Mouse (Mus musculus) liver, embryonic 13.5 days (tissue): ENCODE results near the gene Pakap. TPM values are rescaled to one million over a fixed set of nuclear protein-coding genes. Genes with fewer than 3 reads are reported as not detected.
A peak's percentile ranks its signal among the peaks of the same experiment; 100 is the strongest.

Experiments
- ATAC-seq: fragments of 200-750 bp; cut with Nextera tagmentation; 2 replicates; pipeline ENCODE4 v1.8.0; 2017; ENCODE audit warnings: low read depth, mild to moderate bottlenecking, moderate number of reproducible peaks, moderate library complexity
- DNase-seq: peaks from one replicate; pipeline ENCODE4 v3.0.0; 2022
- H3K27ac ChIP-seq: fragments of 300-500 bp; sonication (generic); 2 replicates; pipeline ENCODE4 v1.5.1; 2015; ENCODE audit warnings: moderate library complexity, mild to moderate bottlenecking, inconsistent platforms
- H3K27me3 ChIP-seq: fragments of 300-500 bp; sonication (generic); 2 replicates; pipeline ENCODE4 v1.6.1; 2015; ENCODE audit warnings: mild to moderate bottlenecking, inconsistent platforms
- H3K36me3 ChIP-seq: fragments of 300-500 bp; sonication (generic); 2 replicates; pipeline ENCODE4 v1.6.1; 2015; ENCODE audit warnings: mild to moderate bottlenecking, inconsistent platforms
- H3K4me1 ChIP-seq: fragments of 300-500 bp; sonication (generic); replicated peaks from 2 replicates; pipeline ENCODE4 v1.6.1; 2015; ENCODE audit warnings: inconsistent platforms
- H3K4me2 ChIP-seq: fragments of 300-500 bp; sonication (generic); 2 replicates; pipeline ENCODE4 v1.6.1; 2015; ENCODE audit warnings: inconsistent platforms, mild to moderate bottlenecking, moderate library complexity
- H3K4me3 ChIP-seq: fragments of 300-500 bp; sonication (generic); replicated peaks from 2 replicates; pipeline ENCODE4 v1.5.1; 2015; ENCODE audit warnings: mild to moderate bottlenecking, inconsistent platforms
- H3K9ac ChIP-seq: fragments of 300-500 bp; sonication (generic); 2 replicates; pipeline ENCODE4 v1.6.1; 2015; ENCODE audit warnings: mild to moderate bottlenecking, inconsistent platforms
- H3K9me3 ChIP-seq: fragments of 300-500 bp; sonication (generic); replicated peaks from 2 replicates; pipeline ENCODE4 v1.6.1; 2016; ENCODE audit warnings: inconsistent platforms
- WGBS: fragments of 180-500 bp; shearing (Covaris S2); methylation state at CpG from one replicate; pipeline ENCODE4 v1.1.7; 2015; ENCODE audit not compliant: insufficient replicate concordance; 5-methylcytosine and 5-hydroxymethylcytosine counted together
- polyA plus RNA-seq: library from polyadenylated mRNA; unstranded; fragments of >200 nt; fragmentation: Nextera tagmentation; extraction: Ambion mirVana; gene quantifications from 2 replicates; pipeline ENCODE4 v1.2.1, GENCODE M21; 2015

The Pakap gene
- polyA plus RNA-seq, 1 experiment from 2014 or later = 1.2 TPM

GRCm38 (mm10) chr4:57829740-57830139, 261.8 kb downstream of the Pakap start:
- DNase-seq (no peak), ATAC-seq (no peak)
- Histone ChIP-seq H3K4me2 (no peak overlapping the region), H3K9me3 (no peaks in the 10 kb centered on the region), H3K27ac (no peak overlapping the region), H3K9ac (no peak overlapping the region), H3K36me3 (no peaks in the 10 kb centered on the region), H3K4me1 (peaks cover 4% of the 10 kb centered on the region; the same call in 1 of the 2 replicates), H3K27me3 (no peaks in the 10 kb centered on the region), H3K4me3 (no peak overlapping the region)
- WGBS = 70% methylated on average over 3 of the region's 3 CpGs

GRCm38 (mm10) chr4:57832318-57832717, 264.3 kb downstream of the Pakap start:
- ATAC-seq = no peak
- no peaks in the 10 kb centered on the region for H3K9me3 ChIP-seq

GRCm38 (mm10) chr4:57833060-57833459, 265.1 kb downstream of the Pakap start:
- Histone ChIP-seq H3K9ac (no peak overlapping the region), H3K4me3 (no peak overlapping the region), H3K27ac (no peak overlapping the region), H3K27me3 (no peaks in the 10 kb centered on the region), H3K9me3 (no peaks in the 10 kb centered on the region), H3K36me3 (no peaks in the 10 kb centered on the region), H3K4me1 (peaks cover 4% of the 10 kb centered on the region; the same call in 1 of the 2 replicates), H3K4me2 (no peak overlapping the region)
- ATAC-seq (no peak), DNase-seq (no peak)
- WGBS = 41% methylated on average over 4 of the region's 4 CpGs

More at GRCm38 (mm10) chr4:57832318-57832717, 264.3 kb downstream of the Pakap start:
- WGBS = 44% methylated on average over 7 of the region's 7 CpGs
- DNase-seq = no peak
- Histone ChIP-seq H3K4me3 (no peak overlapping the region), H3K27me3 (no peaks in the 10 kb centered on the region), H3K4me1 (peaks cover 4% of the 10 kb centered on the region; the same call in 1 of the 2 replicates), H3K36me3 (no peaks in the 10 kb centered on the region), H3K9ac (no peak overlapping the region), H3K27ac (no peak overlapping the region), H3K4me2 (no peak overlapping the region)

- 45% methylated on average over 4 of the region's 4 CpGs for WGBS
- no peaks in the 10 kb centered on the region for H3K27me3 ChIP-seq
- no peak overlapping the region for H3K4me3 ChIP-seq
- H3K27ac ChIP-seq = no peak overlapping the region
- ATAC-seq (no peak), DNase-seq (no peak)
- no peak overlapping the region for H3K4me2 ChIP-seq
- peaks cover 4% of the 10 kb centered on the region for H3K4me1 ChIP-seq
- no peak overlapping the region for H3K9ac ChIP-seq
- no peaks in the 10 kb centered on the region for H3K36me3 ChIP-seq
- no peaks in the 10 kb centered on the region for H3K9me3 ChIP-seq
Measured at GRCm38 (mm10) chr4:57834141-57834540, 266.2 kb downstream of the Pakap start.

- Histone ChIP-seq H3K4me3 (no peak overlapping the region), H3K9ac (no peak overlapping the region), H3K36me3 (no peaks in the 10 kb centered on the region), H3K27me3 (no peaks in the 10 kb centered on the region), H3K9me3 (no peaks in the 10 kb centered on the region), H3K4me1 (peaks cover 4% of the 10 kb centered on the region), H3K27ac (no peak overlapping the region), H3K4me2 (no peak overlapping the region)
- 65% methylated on average over 9 of the region's 9 CpGs for WGBS
- DNase-seq (no peak), ATAC-seq (no peak)
Measured at GRCm38 (mm10) chr4:57837089-57837488, 269.1 kb downstream of the Pakap start.

- Histone ChIP-seq H3K4me2 (no peak overlapping the region), H3K27ac (no peak overlapping the region), H3K4me3 (no peak overlapping the region), H3K9ac (no peak overlapping the region), H3K27me3 (no peaks in the 10 kb centered on the region), H3K4me1 (no peaks in the 10 kb centered on the region; the same call in 1 of the 2 replicates), H3K36me3 (no peaks in the 10 kb centered on the region), H3K9me3 (no peaks in the 10 kb centered on the region)
- 35% methylated on average over 4 of the region's 4 CpGs for WGBS
- DNase-seq (no peak), ATAC-seq (no peak)
Measured at GRCm38 (mm10) chr4:57839343-57839742, 271.4 kb downstream of the Pakap start.

GRCm38 (mm10) chr4:57841911-57842310, 273.9 kb downstream of the Pakap start:
- no peak overlapping the region for H3K27ac ChIP-seq
- no peak for ATAC-seq
- peaks cover 4% of the 10 kb centered on the region; the same call in 1 of the 2 replicates for H3K4me1 ChIP-seq
- WGBS = 34% methylated on average over 1 of the region's 1 CpGs
- no peak overlapping the region for H3K9ac ChIP-seq
- no peaks in the 10 kb centered on the region for H3K27me3 ChIP-seq
- H3K36me3 ChIP-seq = no peaks in the 10 kb centered on the region
- H3K9me3 ChIP-seq = no peaks in the 10 kb centered on the region
- H3K4me3 ChIP-seq = no peak overlapping the region
- DNase-seq = no peak
- H3K4me2 ChIP-seq = no peak overlapping the region

- Histone ChIP-seq H3K36me3 (no peaks in the 10 kb centered on the region), H3K4me1 (peaks cover 7% of the 10 kb centered on the region), H3K4me3 (no peak overlapping the region), H3K27ac (no peak overlapping the region), H3K9me3 (no peaks in the 10 kb centered on the region), H3K9ac (no peak overlapping the region), H3K27me3 (no peaks in the 10 kb centered on the region), H3K4me2 (no peak overlapping the region)
- 60% methylated on average over 11 of the region's 11 CpGs for WGBS
- DNase-seq = no peak
- ATAC-seq = no peak
Measured at GRCm38 (mm10) chr4:57842472-57843305, 274.7 kb downstream of the Pakap start.

GRCm38 (mm10) chr4:57845031-57845431, 277.1 kb downstream of the Pakap start:
- Histone ChIP-seq H3K9ac (peak overlapping the region; percentile 31; the same call in 1 of the 2 replicates), H3K27ac (peak overlapping the region; percentile 51)

GRCm38 (mm10) chr4:57845541-57846210, 277.7 kb downstream of the Pakap start:
- Histone ChIP-seq H3K4me2 (peak overlapping the region; percentile 33), H3K27me3 (no peaks in the 10 kb centered on the region), H3K9me3 (no peaks in the 10 kb centered on the region), H3K27ac (peak overlapping the region; percentile 51), H3K9ac (peak overlapping the region; percentile 31; the same call in 1 of the 2 replicates), H3K4me1 (peaks cover 7% of the 10 kb centered on the region; the same call in 1 of the 2 replicates), H3K4me3 (peak overlapping the region; percentile 18), H3K36me3 (no peaks in the 10 kb centered on the region)
- ATAC-seq (no peak), DNase-seq (no peak)
- WGBS = 49% methylated on average over 12 of the region's 12 CpGs

More at GRCm38 (mm10) chr4:57845031-57845431, 277.1 kb downstream of the Pakap start:
- DNase-seq (no peak), ATAC-seq (peak; percentile 48; the same call in 1 of the 2 replicates)
- H3K4me2 ChIP-seq = peak overlapping the region; percentile 33
- WGBS = 32% methylated on average over 10 of the region's 10 CpGs
- H3K4me1 ChIP-seq = peaks cover 7% of the 10 kb centered on the region; the same call in 1 of the 2 replicates
- H3K9me3 ChIP-seq = no peaks in the 10 kb centered on the region
- no peaks in the 10 kb centered on the region for H3K36me3 ChIP-seq
- H3K4me3 ChIP-seq = peak overlapping the region; percentile 18
- no peaks in the 10 kb centered on the region for H3K27me3 ChIP-seq

GRCm38 (mm10) chr4:57846381-57846990, 278.5 kb downstream of the Pakap start:
- no peak overlapping the region for H3K4me3 ChIP-seq
- ATAC-seq (no peak), DNase-seq (no peak)
- H3K27me3 ChIP-seq = no peaks in the 10 kb centered on the region
- H3K36me3 ChIP-seq = no peaks in the 10 kb centered on the region
- WGBS = 39% methylated on average over 10 of the region's 12 CpGs
- H3K27ac ChIP-seq = peak overlapping the region; percentile 51
- H3K4me1 ChIP-seq = peaks cover 7% of the 10 kb centered on the region; the same call in 1 of the 2 replicates
- peak overlapping the region; percentile 33; the same call in 1 of the 2 replicates for H3K4me2 ChIP-seq
- H3K9ac ChIP-seq = no peak overlapping the region
- H3K9me3 ChIP-seq = no peaks in the 10 kb centered on the region
